Mouse (Mus musculus): ENCODE measurements around the gene Ltbp1.

Ltbp1 gene

DNA sequence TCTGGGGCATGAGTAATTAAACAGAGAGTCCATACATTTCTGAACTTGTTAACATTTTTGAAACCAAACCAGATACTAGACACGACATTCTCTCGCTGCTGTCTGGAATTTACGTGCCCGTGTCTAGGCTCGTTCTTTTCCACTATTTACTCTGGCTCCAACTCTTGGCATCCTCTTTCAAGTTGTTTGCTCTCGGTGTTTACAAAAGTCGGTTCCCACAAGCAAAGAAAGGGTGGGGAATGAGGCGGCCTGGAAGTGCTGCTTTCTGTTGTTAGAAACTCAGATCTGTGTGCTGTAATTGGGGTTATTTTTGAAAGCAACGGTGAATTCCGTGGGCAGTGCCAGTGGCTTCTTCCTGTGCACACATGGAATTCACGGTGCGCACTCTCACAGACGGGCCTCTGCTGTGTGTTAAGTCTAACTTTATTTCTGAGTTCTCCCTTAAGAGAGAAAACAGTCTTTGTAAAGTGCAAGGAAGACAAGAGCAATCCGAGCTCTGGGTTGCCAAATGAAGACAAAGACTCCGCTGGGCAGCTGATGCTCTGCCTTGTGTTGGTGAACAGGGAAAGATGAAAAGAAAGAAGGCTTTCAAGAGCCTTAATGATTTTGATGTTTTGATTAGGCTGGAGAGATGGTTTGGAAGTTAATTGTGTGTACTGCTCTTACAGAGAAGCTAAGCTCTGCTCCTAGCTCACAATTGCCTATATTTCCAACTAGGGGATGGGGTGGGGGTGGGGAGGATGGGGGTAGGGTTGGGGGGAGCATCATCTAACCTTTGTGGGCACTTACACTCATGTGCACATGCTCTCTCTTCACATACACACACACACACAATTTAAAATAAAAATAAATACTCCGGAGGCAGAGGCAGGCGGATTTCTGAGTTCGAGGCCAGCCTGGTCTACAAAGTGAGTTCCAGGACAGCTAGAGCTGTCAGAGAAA is 302.0 kb downstream of the Ltbp1 start:
- DNase-seq, result no peak

DNA sequence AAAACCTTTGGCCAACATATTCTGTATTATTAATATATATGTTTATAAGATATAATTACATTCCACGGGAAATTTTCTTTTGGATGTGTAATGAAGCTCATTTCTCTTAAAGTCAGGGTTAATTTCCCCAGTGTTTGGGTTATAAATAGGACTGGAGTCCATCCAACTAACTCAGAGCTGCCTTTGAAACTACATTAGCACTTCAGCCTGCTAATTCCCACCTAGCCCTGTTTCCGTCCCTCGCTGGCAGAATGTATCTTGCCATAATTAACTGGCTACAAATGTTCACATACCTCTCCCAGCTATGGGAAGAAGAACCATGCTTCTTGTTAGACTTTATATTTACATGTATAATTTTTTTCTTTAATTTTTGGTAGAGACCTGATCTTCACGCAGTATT is 311.7 kb downstream of the Ltbp1 start:
- no peak for DNase-seq

DNA sequence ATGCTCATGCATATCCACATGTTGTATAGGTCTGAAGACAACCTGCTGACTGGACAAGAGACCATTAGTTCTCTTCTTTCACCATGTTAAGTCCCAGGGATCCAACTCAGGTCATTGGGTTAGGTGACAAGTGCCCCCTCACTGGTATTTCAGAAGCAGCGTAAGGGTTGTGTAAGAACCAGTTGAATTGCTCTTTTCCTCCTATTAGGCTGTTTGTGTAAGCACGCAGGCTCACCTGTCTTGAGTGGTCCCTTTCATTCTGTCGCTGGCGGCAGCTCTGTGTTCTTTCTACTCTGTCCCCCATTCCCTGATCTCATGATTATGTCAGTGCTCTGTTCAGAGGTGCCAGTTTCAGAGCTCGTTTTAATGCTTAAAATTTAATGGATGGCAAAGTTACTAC is 317.9 kb downstream of the Ltbp1 start:
- DNase-seq, result no peak

DNA sequence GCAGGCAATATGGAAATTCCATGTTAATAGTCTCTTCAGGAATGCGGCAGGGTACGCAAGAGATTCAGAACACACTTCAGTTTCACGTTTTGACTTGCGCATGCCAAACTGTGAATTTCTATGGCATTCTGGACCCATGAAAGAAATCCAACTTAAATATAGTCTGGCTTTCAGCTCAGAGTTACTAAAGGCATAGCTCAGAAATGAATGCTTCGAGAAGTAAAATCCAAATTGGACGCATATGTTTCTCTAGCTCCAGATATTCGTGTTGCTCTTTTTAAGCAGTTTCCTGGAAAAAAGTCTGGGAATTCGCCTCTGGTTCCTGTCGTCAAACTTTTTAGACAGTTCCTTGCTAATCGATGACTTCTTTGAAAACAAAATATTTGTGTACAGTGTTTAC is 318.4 kb downstream of the Ltbp1 start:
- no peak for DNase-seq

DNA sequence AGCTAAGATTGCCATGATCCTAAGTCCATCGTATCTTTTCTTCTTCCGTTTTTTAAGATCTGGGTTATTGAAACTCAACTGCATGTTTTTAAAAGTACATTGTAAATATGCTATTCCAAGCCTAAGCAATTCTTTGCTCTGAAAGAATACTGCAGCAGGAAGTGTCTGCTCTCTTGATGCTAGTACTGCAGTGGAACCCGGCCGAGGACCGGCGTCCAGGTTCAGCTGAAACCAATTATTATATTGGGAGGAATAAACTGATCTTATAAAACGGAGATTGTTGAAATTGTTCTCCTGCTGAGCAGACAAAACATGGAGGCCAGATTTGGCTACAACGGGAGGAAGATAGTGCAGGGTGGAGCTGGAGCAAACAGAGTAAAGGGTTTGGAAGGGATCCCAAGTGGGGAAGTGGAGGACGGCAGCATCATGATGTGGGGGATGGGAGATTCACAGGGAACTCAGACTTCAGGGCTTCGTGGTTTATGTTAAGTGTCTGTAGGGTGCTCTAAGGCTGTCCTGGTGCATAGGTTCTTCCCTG is 322.8 kb downstream of the Ltbp1 start:
- DNase-seq, result no peak

DNA sequence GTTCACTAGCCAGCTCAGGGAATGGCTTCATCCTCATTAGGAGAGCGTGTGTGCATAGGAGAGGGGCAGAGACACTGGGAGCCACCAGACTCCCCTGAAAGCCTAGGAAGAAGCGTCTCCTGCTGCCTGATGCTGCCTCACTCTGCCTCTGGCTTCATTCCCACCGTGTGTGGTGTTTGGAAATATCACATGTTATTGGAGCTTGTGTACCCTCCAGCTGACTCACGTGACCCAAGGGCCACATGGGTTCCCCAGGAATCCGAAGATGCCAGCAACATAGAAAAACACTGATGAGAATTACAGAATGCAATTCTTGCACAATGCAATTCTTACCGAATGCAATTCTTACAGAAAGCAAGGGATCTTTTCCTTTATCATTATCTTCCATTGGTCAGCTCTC is 325.0 kb downstream of the Ltbp1 start:
- no peak for DNase-seq

DNA sequence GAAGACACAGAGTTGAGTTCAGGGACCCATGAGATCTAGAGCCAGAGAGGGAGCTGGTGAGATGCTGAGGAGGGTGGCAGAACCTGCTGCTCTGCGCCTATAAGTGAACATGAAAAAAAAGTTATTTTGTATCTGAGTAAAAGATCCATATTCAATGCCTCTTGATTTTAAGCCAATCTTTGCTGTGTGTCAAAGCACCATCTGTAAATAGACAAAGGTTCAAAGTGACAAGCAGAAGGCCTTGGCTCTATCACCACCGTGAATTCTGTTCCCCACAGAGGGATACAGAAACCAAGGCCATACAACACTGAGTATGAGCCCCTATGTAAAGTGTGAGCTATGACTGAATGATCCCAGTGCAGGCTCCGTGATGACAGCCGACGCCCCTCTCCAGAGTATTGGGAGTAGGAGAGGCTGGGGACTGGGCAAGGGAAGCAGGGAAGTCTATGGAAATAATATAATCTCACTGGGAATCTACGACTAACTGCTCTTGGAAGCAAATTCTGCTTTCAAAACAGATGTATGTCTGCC is 326.1 kb downstream of the Ltbp1 start:
- DNase-seq, result no peak

DNA sequence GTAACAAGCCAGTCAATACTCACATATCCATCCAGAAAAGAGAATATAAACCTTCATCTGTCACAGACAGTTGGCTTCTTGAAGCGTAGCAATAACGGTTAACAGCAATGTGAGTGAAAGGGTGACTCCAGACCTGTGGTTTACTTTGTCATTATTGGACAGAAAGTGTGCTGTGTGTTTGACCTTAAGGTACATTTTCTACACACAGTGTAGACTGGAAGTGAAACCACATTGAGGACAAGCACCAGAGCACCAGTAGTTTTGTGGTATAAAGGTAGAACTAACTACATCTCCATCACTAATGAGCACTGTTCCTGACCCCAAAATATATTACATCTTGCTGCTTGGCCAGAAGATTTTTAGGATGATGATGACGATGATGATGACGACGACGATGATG is 326.9 kb downstream of the Ltbp1 start:
- DNase-seq, result no peak

DNA sequence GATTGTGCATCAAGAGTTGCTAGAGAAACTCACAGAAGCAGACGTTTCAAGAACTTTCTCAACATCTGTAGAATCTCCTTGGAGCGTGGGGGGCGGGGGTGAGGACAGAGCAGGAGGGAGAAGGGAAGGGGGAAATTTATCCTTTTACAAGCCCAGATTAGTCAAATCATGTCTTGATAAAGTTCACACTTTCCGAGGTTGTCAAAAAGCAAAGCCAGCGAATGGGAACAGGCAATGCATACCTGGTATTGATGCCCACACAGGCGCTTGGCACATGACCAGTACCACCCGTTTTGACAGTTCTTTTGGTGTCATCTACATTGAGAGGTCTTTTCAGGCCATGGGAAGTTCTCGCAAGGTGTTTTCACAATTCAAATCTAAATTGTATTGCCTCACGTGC is 327.6 kb downstream of the Ltbp1 start:
- no peak for DNase-seq

DNA sequence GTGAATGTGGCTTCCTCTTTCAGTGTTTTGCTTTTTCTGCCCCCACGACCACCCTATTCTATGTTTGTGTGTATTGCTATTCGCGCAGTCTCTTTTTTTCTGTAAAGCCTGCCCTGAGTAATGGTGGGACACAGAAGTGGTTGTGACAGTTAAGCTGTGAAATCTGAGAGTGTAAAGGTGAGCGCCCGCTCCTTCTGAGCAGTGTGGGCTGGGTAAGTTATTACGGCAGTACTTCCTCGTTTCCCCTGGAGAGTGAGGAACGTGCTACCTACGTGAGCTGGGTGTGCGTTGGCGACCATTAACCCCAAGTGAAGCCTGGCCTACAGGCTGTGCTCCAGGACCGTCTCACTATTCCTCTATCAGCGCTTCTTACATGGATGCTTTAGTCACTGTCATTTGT is 328.4 kb downstream of the Ltbp1 start:
- DNase-seq, result no peak

DNA sequence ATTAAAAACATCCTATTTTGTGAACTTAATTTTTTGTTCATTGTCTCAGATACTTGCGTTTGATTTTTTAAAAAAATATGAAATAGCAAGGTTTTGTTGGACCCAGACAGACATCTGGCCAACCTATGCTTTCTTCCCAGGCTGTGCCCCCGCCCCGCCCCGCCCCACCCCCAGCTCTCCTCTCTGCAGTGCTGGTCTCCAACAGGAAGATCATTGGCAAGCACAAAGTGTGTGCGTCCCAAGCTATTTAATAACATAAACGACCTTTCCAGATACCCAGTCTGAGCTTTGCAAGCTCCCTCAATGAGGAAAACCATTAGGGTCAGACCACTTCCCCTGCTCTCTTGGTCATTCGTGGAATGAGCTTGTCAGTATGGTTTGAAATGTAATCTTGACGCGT is 330.3 kb downstream of the Ltbp1 start:
- no peak for DNase-seq

DNA sequence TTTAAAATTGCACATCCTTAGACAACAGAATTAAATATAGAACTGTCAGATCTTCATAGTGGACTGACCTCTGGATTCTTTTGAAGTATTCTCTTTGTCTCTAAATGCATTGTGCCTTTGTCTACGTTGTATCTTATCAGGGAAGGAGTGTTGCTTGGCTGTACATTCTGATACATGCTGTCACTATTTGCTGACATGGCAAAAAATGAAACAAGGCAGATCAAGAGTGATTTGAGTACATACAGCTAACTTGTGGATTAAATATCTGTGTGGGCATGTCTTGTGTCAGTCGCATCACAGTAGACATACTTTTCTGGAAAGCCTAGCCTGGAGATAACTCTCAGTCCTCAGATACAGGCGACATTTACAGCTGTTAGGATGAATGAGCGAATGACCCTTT is 335.9 kb downstream of the Ltbp1 start:
- DNase-seq, result no peak

DNA sequence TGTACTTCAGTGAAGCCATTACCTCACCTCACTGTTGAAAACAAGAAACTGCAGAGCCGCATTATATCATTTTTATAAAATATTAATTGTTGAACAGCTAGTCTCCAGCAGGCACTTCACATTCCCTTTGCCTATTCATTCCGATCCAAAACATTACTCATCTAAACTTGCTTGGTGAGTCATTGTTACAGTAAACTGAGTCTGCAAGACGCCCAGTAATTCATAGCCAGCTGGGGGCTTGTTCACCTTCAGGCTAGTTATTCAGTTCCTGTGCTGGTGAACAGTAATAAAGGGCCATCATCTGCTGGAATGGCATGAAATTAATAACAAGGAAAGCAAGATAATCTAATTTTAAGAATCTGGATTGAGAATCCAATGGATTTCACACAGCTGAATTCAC is 339.7 kb downstream of the Ltbp1 start:
- DNase-seq, result no peak

DNA sequence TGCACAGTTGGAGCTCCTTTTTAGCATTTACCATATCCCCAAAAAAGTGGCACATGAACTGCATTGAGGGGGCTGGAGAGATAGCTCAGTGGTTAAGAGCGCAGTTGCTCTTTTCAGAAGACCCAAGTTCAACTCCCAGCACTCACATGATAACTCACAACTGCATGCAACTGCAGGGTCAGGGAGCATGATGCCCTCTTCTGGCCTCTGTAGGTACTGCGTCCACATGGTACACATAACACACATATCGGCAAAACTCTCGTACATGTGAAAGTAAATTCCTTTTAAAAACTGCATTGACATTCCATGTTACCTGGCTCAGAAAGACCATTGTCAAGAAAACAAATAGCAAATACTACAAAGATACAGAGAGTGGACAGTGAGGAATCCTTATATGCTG is 342.0 kb downstream of the Ltbp1 start:
- DNase-seq, result no peak

DNA sequence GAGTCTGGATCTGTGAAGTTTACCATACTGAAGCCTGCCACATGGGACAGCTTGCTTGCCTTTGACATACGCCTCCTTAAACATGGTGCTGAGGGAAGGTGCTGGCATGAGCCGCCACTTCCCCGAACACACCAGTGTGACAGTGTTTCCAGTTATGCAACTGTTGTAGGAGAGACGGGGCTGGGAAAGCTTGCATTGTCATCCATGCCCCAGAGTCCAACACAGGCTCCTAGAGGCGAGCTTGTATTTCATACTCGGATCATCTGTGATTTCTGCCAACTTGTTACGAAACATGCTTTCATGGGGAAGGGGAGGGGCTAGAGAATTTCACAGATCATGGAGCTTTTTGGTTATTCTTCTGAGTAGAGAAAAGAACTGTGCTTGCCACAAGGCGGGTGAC is 343.7 kb downstream of the Ltbp1 start:
- no peak for DNase-seq

DNA sequence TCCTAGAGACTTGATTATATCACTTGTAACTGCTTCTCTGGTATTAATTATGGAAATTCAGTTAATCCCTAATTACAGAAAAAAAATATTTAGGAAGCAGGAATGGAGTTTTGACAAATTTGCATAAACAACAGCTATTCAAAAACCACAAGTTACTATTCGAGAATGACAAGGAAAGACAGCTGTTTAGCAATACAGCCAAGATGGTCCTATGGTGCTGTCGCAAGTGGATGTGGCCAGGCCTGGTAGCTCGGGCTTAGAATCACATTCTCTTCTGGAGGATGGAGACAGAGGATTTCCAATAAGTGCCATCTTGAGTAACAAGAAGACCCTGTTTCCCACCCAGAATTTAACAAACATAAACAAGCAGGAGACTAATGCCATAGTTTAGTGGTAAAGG is 344.2 kb downstream of the Ltbp1 start:
- DNase-seq, result no peak

DNA sequence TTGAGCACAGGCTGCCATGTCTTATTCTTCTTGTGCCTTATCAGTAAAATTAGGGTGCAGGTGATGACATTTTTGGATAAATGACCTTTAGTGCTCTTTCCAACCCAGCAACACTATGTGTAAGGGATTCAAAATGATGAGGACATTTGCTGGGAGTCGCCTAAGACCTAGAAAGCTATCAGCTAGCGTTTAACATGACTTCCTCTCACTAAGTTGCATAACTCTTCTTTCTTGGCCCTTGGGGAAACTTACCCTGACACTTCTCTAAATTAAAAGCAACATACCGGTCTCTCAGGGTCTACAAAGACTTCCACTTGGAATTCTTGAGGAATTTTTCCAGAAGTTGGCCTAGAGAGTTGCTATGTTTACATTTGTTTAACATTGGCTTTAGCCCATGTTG is 348.0 kb downstream of the Ltbp1 start:
- no peak for DNase-seq

DNA sequence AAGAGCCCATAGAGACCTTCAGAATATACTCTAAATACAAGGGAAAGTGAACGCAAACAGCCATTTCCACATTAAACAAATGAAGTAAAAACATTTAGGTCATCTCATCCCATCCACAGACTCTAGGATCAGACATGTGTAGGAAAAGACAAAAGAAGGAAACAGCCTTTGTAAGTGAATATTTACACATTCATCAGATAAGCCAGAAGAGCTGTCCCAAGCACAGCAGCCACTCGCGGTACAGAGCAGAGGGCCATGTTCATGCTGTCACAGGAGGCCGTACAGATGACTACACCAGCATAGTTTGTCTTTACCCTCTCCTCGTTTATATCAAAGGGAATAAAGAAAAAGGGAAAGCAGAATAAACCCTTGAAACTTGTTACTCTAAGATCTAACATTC is 350.1 kb downstream of the Ltbp1 start:
- no peak for DNase-seq

DNA sequence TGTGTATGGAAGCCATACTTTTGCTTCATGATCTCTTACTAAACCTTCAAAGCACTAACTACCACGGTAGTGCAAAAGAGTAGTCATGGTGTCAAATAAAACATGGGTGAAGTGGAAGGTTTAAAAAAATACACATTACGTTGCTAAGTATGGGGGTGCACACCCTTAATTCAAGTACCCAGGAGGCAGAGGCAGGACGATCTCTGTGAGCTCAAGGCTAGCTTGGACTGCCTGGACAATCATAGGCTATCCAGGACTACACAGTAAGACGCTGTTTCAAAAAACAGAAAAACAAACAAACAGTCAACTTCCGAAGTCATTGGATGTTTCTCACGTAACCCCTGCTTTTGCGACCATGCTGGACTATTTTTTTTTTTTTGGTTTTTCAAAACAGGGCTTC is 354.7 kb downstream of the Ltbp1 start:
- no peak for DNase-seq

DNA sequence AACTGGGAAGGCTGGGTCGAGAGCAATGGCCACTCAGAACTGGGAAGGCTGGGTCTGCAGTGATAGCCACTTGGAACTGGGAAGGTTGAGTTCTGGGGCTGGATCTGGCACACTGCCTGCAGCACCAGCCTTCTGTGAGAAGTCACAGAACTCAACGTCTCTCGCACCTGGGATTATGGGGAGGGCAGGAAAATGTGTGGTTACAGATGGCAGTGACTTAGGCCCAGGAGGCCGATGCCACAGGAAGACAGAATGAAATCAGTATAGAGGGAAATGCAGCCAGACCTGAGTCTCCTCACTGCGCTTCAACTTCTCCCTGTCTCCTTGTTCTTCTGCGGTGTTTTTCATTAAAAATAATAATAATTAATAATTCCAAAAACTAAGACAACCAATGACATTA is 361.0 kb downstream of the Ltbp1 start:
- no peak for DNase-seq

DNA sequence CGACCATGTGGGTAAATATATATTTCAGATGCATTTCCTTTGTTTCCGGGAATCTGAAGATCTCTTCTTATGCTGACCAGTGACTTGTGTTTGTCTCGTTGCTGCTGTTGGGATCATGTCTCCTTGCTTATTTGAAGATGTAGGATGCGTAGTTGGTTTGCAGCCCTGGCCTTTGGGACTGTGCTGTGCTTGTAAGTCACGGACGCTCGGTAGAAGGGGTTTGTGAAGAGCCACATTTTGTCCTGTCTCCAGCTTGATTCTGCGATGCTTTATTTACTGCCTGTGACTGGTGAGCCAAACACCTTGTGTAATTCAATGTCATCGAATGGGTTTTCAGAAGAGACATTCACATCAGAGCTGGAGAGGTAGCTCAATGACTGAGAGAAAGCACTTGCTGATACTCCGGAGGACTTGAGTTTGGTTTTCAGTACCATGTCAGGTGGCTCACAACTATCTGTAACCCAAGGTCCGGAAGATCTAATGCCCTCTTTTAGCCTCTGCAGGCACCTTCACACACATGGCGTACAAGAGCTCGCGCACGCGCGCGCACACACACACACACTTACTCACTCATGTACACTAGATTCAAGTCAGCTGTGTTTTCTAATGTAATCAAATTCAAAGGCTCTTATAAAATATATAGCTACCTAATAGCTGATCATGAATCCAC is 362.3 kb downstream of the Ltbp1 start:
- DNase-seq, result no peak

DNA sequence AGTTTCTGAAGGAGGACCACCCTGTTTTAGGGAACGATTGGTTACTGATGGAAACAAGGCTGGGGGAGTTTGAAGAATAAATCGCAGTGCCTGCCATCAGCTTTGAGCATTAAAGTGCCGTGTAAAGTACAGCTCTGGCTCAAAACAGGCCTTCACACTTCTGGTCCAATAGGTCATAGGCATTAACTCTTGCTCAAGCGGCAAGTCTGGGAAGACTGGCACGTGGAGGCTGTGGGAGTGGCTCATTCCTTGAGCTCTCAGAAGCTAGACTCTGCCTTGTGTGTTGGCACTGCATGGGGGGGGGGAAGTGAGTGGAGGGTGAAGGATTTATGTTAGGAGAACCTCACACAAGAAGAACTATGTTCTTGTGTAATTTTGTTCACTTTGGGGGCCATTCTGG is 363.2 kb downstream of the Ltbp1 start:
- no peak for DNase-seq

DNA sequence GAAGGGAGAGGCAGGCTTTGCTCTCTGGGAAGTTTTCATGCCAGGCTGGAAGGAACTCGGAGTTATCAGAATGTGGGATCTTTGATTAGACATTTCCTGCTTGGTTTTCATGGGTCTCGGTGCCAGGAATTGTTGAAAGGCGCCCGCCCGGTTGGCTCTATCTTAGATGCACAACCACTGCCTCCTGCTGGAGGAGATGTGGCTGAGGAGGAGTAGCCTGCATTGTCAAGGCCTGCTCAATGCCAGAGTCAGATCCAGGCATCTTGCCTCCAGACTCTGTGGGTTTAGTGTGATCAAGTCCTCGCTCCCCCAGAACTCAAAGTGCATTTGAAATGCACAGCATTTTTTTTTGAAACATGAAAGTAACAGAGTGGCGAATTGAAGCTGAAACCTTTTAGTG is 364.0 kb downstream of the Ltbp1 start:
- DNase-seq, result no peak

DNA sequence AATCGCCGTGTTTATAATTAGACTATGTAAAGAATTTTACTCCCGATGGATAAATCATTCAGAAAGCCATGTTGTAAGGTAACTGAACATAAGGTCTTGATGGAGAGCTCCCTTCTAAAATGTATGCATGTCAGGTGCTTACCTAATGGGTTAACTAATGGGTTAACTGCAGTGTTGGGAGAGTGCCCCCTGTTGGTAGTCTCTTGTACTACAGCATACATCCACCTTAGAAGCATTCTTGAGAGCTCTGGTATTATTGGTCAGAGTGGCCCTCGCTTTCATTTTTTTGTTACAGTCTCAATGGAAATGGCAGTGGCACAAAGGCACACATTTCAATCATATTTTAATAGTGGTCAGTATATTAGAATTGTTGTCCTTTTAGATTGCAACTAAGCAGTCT is 364.8 kb downstream of the Ltbp1 start:
- no peak for DNase-seq

Data from thymus, postnatal 36 days (tissue).